Mouse (Mus musculus) thymus, adult 2 months (tissue): ENCODE measurements around the gene Dlgap5. TPM values are rescaled to one million over a fixed set of nuclear protein-coding genes. Genes with fewer than 3 reads are reported as not detected.

Experiments used
- DNase-seq: peaks from one replicate; pipeline ENCODE4 v3.0.0; 2021
- H3K27ac ChIP-seq: fragments of 200-500 bp; 2 replicates; pipeline ENCODE4 v1.5.1; 2012; ENCODE audit warnings: low read length, control low read depth; ENCODE audit not compliant: control insufficient read depth, insufficient read depth
- H3K27me3 ChIP-seq: fragments of 200-500 bp; 2 replicates; pipeline ENCODE4 v1.6.1; 2012; ENCODE audit warnings: mild to moderate bottlenecking, low read length, moderate library complexity, mixed read lengths; ENCODE audit not compliant: control insufficient read depth, insufficient read depth
- H3K36me3 ChIP-seq: fragments of 200-500 bp; 2 replicates; pipeline ENCODE4 v1.6.1; 2012; ENCODE audit warnings: mild to moderate bottlenecking, low read length, moderate library complexity; ENCODE audit not compliant: control insufficient read depth, insufficient read depth
- H3K4me1 ChIP-seq: fragments of 200-500 bp; replicated peaks from 2 replicates; pipeline ENCODE4 v1.6.1; 2012; ENCODE audit warnings: low read length; ENCODE audit not compliant: control insufficient read depth, insufficient read depth
- H3K4me3 ChIP-seq: fragments of 200-500 bp; 2 replicates; pipeline ENCODE4 v1.5.1; 2012; ENCODE audit warnings: mild to moderate bottlenecking, low read length, control low read depth, moderate library complexity; ENCODE audit not compliant: control insufficient read depth, insufficient read depth
- CTCF ChIP-seq: fragments of 200-500 bp; IDR thresholded peaks from 2 replicates; pipeline ENCODE4 v1.5.1; 2012; ENCODE audit warnings: mild to moderate bottlenecking, control low read depth, low read length, moderate library complexity, borderline replicate concordance; ENCODE audit not compliant: control insufficient read depth, poor library complexity, insufficient read depth; ENCODE audit errors: extremely low read depth
- POLR2A ChIP-seq: fragments of 200-500 bp; IDR thresholded peaks from 2 replicates; pipeline ENCODE4 v1.6.1; 2012; ENCODE audit warnings: mild to moderate bottlenecking, low read length, control low read depth, moderate library complexity; ENCODE audit not compliant: control insufficient read depth, poor library complexity, insufficient read depth; ENCODE audit errors: extremely low read depth
- WGBS: fragments of 180-500 bp; shearing (Covaris S2); methylation state at CpG from one replicate; pipeline ENCODE4 v1.1.7; 2018; 5-methylcytosine and 5-hydroxymethylcytosine counted together
- polyA plus RNA-seq: library from polyadenylated mRNA; depleted of rRNA; stranded (reverse); fragments of >200 nt; gene quantifications from 2 replicates; pipeline ENCODE4 v1.2.3, GENCODE M21; 2012; rRNA removed

Gene Dlgap5
- polyA plus RNA-seq, 1 experiment, result 15.5 TPM

DNA sequence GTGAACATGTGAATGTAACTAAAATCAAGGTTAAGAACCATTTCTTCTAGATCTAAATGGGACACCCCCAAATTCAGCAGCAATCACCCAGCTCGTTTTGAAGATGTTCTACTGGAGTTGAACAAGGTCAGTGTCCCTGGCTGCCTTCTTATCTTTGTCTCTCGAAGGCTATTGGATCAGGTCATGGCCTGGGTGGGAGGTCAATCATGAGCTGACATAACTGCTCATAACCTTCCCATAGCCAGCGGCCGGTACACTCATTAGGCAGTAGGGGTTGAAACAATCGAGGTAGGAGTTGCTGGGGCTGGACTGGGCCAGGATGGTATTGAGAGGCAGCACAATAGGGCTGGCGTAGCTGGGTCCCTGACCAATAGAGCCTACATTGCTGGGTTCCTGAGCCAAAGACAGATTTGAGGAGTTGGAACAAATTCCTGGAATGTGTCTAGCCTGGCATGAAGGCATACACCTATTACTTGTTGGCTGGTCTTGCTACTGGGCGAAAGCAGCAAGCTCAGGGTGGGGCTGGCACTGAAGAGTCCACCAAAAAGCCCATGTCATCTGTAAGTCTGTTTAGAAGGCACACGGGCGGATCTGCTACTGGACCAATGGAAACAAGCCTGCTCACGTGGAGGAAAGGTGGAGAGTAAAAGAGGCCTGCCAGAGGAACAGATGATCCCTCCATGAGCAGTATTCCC lies 77.8 kb downstream of the Dlgap5 start:
- TF ChIP-seq POLR2A (no peak), CTCF (no peak)

More for the DNA sequence above, 77.8 kb downstream of the Dlgap5 start:
- Histone ChIP-seq H3K4me1 (no peaks in the 10 kb centered on the region; the same call in 1 of the 2 replicates), H3K27me3 (no peaks in the 10 kb centered on the region), H3K27ac (no peak overlapping the region), H3K36me3 (no peaks in the 10 kb centered on the region), H3K4me3 (no peak overlapping the region)
- no peak for DNase-seq
- 95% methylated on average over 10 of the region's 10 CpGs for WGBS

Other genes with a start within 250 kb of the Dlgap5 start
- gene Gch1, start 229.0 kb downstream of the Dlgap5 start, polyA plus RNA-seq, result 15.5 and 16.8 TPM in 2 replicates
- 7.7 and 9.9 TPM in 2 replicates for gene Wdhd1, start 141.6 kb downstream of the Dlgap5 start, polyA plus RNA-seq
- gene Socs4, start 141.5 kb downstream of the Dlgap5 start, polyA plus RNA-seq, result 6.7 and 7.4 TPM in 2 replicates
- gene Mapk1ip1l, start 120.1 kb downstream of the Dlgap5 start, polyA plus RNA-seq, result 104 and 106 TPM in 2 replicates
- 95.3 and 143 TPM in 2 replicates for gene Lgals3, start 50.7 kb downstream of the Dlgap5 start, polyA plus RNA-seq
- 17.6 and 18.1 TPM in 2 replicates for gene Fbxo34, start 32.0 kb upstream of the Dlgap5 start, polyA plus RNA-seq
- gene Atg14, start 152.2 kb upstream of the Dlgap5 start, polyA plus RNA-seq, result 7.8 and 8.5 TPM in 2 replicates
- gene Ktn1, start 230.0 kb upstream of the Dlgap5 start, polyA plus RNA-seq, result 6.7 and 9.3 TPM in 2 replicates